ENCODE assay signal across 16 mouse cellular contexts in the genomic region with DNA sequence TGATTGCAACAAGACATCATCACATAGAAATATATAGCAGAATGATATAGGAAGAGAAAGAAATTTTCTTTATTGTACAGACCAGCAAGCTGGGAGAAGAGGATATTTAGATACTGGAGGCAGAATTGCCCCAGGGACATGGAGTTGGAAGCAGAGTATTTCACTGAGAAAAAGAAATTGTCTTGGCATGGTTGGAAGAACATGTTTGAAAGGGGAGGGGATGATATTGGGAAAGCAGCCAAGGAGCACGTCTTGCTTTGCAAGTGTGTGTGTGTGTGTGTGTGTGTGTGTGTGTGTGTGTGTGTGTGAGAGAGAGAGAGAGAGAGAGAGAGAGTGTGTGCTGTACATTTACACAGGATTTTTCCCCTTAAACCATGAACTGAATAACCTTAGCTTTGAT.
"Had no signal": no experiment of that assay in that cellular context is flagged by ENCODE, and none has a peak within 500 bp of the region (broad histone marks: within the 10 kb centered on the region; RNA-seq: fewer than 3 reads in every experiment).

No protein-coding gene starts in this region.

- H3K9ac ChIP-seq: limb, embryonic 13.5 days; liver, embryonic 14.5 days; neural tube, embryonic 15.5 days had no signal

- H3K36me3 ChIP-seq: limb, embryonic 13.5 days; midbrain, embryonic 10.5 days; neural tube, embryonic 15.5 days had no signal

- H3K27me3 ChIP-seq: limb, embryonic 13.5 days; neural tube, embryonic 15.5 days had no signal

- DNase-seq: kidney, adult 9 months; kidney, postnatal 36 days; layer of hippocampus, adult 9-11 months; layer of hippocampus, postnatal 36 days; lung, adult 18-20 months; lung, postnatal 4 days; right cerebral cortex, adult 18-20 months; right cerebral cortex, postnatal 25 days; thymus, postnatal 36 days had no signal

- ATAC-seq: lung, postnatal 0 days had no signal

- H3K9me3 ChIP-seq: limb, embryonic 13.5 days; midbrain, embryonic 10.5 days; neural tube, embryonic 15.5 days had no signal

- H3K27ac ChIP-seq: kidney, postnatal 0 days; limb, embryonic 13.5 days; liver, embryonic 14.5 days; midbrain, embryonic 10.5 days; neural tube, embryonic 15.5 days had no signal

- H3K4me2 ChIP-seq: limb, embryonic 13.5 days; neural tube, embryonic 15.5 days had no signal

- H3K4me1 ChIP-seq: limb, embryonic 13.5 days; midbrain, embryonic 10.5 days; neural tube, embryonic 15.5 days had no signal

- H3K4me3 ChIP-seq: limb, embryonic 13.5 days; midbrain, embryonic 10.5 days; myocyte; neural tube, embryonic 15.5 days had no signal
